Mouse (Mus musculus) heart, embryonic 11.5 days (tissue): ENCODE data around the gene Kcnb1. TPM values are rescaled to one million over a fixed set of nuclear protein-coding genes. Genes with fewer than 3 reads are reported as not detected.

Experiments used
- ATAC-seq: fragments of 200-750 bp; cut with Nextera tagmentation; replicated peaks from 2 replicates; pipeline ENCODE4 v1.8.0; 2017; ENCODE audit warnings: moderate library complexity; ENCODE audit not compliant: insufficient number of reproducible peaks, low FRiP score, low TSS enrichment
- H3K27ac ChIP-seq: fragments of 300-500 bp; sonication (generic); 2 replicates; pipeline ENCODE4 v1.5.1; 2014; ENCODE audit warnings: mild to moderate bottlenecking, low read depth, low read length
- H3K27me3 ChIP-seq: fragments of 300-500 bp; sonication (generic); 2 replicates; pipeline ENCODE4 v1.6.1; 2014; ENCODE audit warnings: mild to moderate bottlenecking, low read length, mixed read lengths; ENCODE audit not compliant: control insufficient read depth, insufficient read depth
- H3K36me3 ChIP-seq: fragments of 300-500 bp; sonication (generic); 2 replicates; pipeline ENCODE4 v1.6.1; 2014; ENCODE audit warnings: mild to moderate bottlenecking, low read length, moderate library complexity, mixed read lengths; ENCODE audit not compliant: control insufficient read depth, insufficient read depth
- H3K4me1 ChIP-seq: fragments of 300-500 bp; sonication (generic); 2 replicates; pipeline ENCODE4 v1.6.1; 2014; ENCODE audit warnings: low read length; ENCODE audit not compliant: control insufficient read depth, insufficient read depth
- H3K4me2 ChIP-seq: fragments of 300-500 bp; sonication (generic); 2 replicates; pipeline ENCODE4 v1.6.1; 2014; ENCODE audit warnings: mild to moderate bottlenecking, moderate library complexity
- H3K4me3 ChIP-seq: fragments of 300-500 bp; sonication (generic); 2 replicates; pipeline ENCODE4 v1.5.1; 2014; ENCODE audit warnings: low read depth, low read length
- H3K9ac ChIP-seq: fragments of 300-500 bp; sonication (generic); 2 replicates; pipeline ENCODE4 v1.6.1; 2014; ENCODE audit warnings: mild to moderate bottlenecking, low read depth, low read length, moderate library complexity
- H3K9me3 ChIP-seq: fragments of 300-500 bp; sonication (generic); replicated peaks from 2 replicates; pipeline ENCODE4 v1.6.1; 2016; ENCODE audit warnings: low read length; ENCODE audit not compliant: control insufficient read depth
- WGBS: fragments of 180-500 bp; shearing (Covaris S2); extraction: QIAGEN DNeasy Blood & Tissue Kit; methylation state at CpG from one replicate; pipeline ENCODE4 v1.1.7; 2014; ENCODE audit not compliant: insufficient replicate concordance; 5-methylcytosine and 5-hydroxymethylcytosine counted together
- polyA plus RNA-seq: library from polyadenylated mRNA; unstranded; fragments of >200 nt; fragmentation: Nextera tagmentation; extraction: Ambion mirVana; gene quantifications from 2 replicates; pipeline ENCODE4 v1.2.1, GENCODE M21; 2014

Gene Kcnb1
- 0.10 and 0.16 TPM in 2 replicates for polyA plus RNA-seq

DNA sequence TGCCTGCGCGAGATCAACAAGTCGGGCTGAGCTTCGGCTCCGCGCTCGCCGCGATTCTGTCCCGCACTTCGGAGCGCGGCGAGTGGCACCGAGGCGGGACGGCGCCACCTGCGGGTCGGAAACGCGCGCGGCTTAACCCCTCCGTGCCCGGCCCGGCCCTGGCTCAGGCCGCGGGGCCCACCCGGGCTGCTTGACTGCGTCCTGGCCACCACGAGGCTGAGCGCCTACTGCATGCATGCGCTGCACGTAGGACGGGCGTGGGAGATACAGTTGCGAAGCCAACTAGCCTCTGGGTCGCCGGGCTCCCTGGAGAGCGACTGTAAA, at the start of gene Kcnb1:
Gene Kcnb1, minus strand, starts transcription at position 80 of the 324 bp plus-strand sequence.
- WGBS: under 1% methylated on average over 30 of the region's 41 CpGs
- peak; percentile 37; the same call in 1 of the 2 replicates for ATAC-seq
- Histone ChIP-seq H3K4me2 (peak within 1 kb of the TSS; percentile 96), H3K36me3 (no peaks in the 10 kb centered on the region), H3K27me3 (peaks cover 65% of the 10 kb centered on the region), H3K4me1 (peaks cover 13% of the 10 kb centered on the region), H3K9me3 (no peaks in the 10 kb centered on the region), H3K27ac (no peak within 1 kb of the TSS), H3K9ac (peak within 1 kb of the TSS; percentile 39; the same call in 1 of the 2 replicates), H3K4me3 (peak within 1 kb of the TSS; percentile 48)

DNA sequence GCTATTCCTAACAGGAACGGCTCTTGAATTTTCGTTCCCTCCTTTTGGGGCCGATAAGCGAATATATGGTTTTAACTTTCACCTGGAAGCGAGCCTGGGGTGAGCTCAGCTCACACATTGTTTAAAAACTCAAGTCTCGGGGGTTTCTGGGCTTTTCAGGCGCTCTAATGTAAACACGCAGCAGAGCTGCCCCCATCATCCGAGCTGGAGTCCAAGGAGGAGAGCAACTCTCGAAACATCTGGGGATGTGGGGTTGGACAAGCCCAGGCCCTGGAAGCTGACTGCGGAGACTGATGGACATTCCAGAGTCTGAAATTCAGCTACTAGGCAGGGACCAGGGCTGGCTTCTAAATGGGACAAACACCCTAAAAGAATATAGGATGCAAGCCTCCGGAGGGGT, 49.3 kb upstream of the Kcnb1 start:
- Histone ChIP-seq H3K4me3 (peak overlapping the region; percentile 55), H3K4me2 (peak overlapping the region; percentile 89), H3K9ac (peak overlapping the region; percentile 81), H3K27me3 (no peaks in the 10 kb centered on the region), H3K4me1 (peaks cover 17% of the 10 kb centered on the region; the same call in 1 of the 2 replicates), H3K27ac (no peak overlapping the region), H3K36me3 (no peaks in the 10 kb centered on the region), H3K9me3 (no peaks in the 10 kb centered on the region)
- ATAC-seq: no peak
- WGBS: 24% methylated on average over 12 of the region's 12 CpGs

DNA sequence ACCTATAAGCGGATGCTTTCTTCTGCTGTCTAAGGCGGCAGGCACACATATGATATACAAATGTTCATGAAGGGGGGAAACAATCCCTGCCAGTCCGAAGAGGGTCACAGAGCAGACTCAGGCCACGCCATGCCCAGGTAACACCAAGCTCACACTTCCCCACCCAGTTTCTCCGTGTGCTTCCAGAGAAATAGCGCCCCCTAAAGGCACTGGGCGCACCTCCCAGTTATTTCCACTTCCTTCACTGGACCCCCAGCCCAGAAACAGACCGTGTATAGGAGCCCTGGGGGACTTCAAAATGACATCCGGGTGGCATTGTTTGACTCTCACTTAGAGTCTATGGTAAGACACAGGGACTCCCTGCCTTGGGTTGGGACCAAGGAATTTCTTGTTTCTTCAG, 47.3 kb upstream of the Kcnb1 start:
- Histone ChIP-seq H3K4me2 (no peak overlapping the region), H3K4me1 (peaks cover 24% of the 10 kb centered on the region), H3K27ac (no peak overlapping the region), H3K9ac (no peak overlapping the region), H3K27me3 (no peaks in the 10 kb centered on the region), H3K36me3 (no peaks in the 10 kb centered on the region), H3K4me3 (no peak overlapping the region), H3K9me3 (no peaks in the 10 kb centered on the region)
- no peak for ATAC-seq
- 66% methylated on average over 9 of the region's 9 CpGs for WGBS

DNA sequence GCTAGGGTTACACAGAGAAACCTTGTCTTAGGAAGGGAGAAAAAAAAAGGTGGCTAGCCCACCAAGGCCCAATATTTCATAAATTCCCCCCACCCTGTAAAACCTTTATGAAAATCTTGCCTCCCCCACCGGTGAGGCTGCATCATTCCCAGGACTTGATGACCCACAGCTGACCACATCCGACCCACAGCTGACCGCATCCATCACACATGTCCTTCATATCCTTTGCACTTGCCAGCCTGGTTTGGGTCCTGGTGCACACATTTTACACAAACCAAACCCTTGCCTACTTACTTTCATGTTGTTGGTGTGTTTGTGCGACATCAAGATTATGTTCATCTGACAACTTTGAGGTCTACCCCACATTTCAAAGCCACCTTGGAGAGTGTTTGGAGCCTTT, 46.2 kb upstream of the Kcnb1 start:
- no peak for ATAC-seq
- no peak overlapping the region for H3K9ac ChIP-seq
- H3K27me3 ChIP-seq: no peaks in the 10 kb centered on the region
- H3K4me2 ChIP-seq: no peak overlapping the region
- H3K27ac ChIP-seq: peak overlapping the region; percentile 88
- 95% methylated on average over 4 of the region's 4 CpGs for WGBS
- no peaks in the 10 kb centered on the region for H3K36me3 ChIP-seq
- no peaks in the 10 kb centered on the region for H3K9me3 ChIP-seq
- no peak overlapping the region for H3K4me3 ChIP-seq
- H3K4me1 ChIP-seq: peaks cover 31% of the 10 kb centered on the region

DNA sequence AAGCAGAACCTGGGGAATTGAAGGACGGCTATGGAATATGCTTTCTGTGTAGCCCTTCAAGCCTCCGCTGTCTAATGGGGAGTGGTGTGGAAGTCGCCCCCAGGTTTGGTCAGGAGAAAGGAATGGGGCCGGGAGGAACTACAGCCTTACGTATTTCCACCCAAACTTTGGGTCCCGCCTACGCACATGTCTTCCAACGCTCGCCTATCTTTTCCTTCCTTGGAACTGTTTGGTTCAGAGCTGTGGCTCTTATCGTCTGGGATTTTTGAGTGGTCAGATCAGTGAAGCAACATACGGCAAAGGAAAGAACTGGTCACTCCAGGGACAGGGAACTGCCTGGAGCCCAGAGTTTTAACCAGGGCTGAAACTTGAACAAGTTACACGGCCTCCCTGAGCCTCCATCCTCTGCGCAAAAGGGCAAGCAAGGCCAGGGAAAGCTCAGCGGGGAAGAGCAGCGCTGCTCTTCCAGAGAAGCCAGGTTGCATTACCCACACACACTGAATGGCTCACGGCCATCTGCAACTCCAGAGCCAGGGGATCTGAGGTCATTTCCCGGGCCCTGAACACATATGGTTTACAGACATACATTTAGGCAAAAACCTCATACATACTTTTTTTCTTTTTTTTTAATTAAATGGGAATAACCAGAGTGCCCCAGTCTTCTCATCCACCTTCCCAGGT, 45.5 kb upstream of the Kcnb1 start:
- H3K27me3 ChIP-seq: no peaks in the 10 kb centered on the region
- no peak overlapping the region for H3K4me3 ChIP-seq
- H3K27ac ChIP-seq: peak overlapping the region; percentile 88
- H3K4me1 ChIP-seq: peaks cover 29% of the 10 kb centered on the region
- H3K4me2 ChIP-seq: peak overlapping the region; percentile 35; the same call in 1 of the 2 replicates
- no peaks in the 10 kb centered on the region for H3K9me3 ChIP-seq
- H3K36me3 ChIP-seq: no peaks in the 10 kb centered on the region
- no peak for ATAC-seq
- WGBS: 42% methylated on average over 17 of the region's 17 CpGs
- no peak overlapping the region for H3K9ac ChIP-seq

DNA sequence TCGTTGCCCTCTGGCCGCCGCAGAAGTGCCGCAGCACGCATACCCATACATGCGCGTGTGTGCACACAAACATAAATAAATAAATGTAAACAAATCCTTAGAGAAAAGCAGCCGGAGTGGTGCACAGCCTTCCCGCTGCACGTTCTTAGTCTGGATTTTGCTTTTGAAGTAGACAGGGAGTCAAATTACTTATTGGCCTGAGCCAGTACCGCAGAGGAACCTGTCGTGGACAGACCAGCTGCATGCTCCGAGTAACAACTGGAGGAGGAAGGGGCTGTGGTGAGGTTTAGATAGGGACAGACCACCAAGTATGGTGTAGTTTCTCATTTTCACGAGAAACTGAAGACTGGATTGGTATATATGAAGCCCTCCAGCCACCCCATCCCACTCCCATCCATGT, 43.8 kb upstream of the Kcnb1 start:
- H3K4me2 ChIP-seq: no peak overlapping the region
- no peak overlapping the region for H3K4me3 ChIP-seq
- peaks cover 30% of the 10 kb centered on the region for H3K4me1 ChIP-seq
- no peak overlapping the region for H3K27ac ChIP-seq
- no peaks in the 10 kb centered on the region for H3K9me3 ChIP-seq
- H3K27me3 ChIP-seq: no peaks in the 10 kb centered on the region
- 61% methylated on average over 14 of the region's 14 CpGs for WGBS
- H3K36me3 ChIP-seq: no peaks in the 10 kb centered on the region
- ATAC-seq: no peak
- H3K9ac ChIP-seq: no peak overlapping the region

DNA sequence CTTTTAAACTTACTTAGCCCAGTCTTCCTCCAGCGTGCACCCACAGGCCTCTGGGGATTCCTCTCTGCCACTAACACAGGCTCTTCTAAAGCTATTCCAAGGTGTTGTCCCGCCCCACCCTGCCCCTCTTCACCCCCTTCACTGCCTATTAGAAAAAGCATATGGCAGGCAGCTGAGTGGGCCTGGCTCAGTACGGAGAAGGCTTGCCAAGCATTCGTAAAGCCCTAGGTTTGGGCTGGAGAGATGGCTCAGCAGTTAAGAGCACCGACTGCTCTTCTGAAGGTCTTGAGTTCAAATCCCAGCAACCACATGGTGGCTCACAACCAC, 43.0 kb upstream of the Kcnb1 start:
- no peak overlapping the region for H3K27ac ChIP-seq
- WGBS: 70% methylated on average over 5 of the region's 5 CpGs
- H3K27me3 ChIP-seq: no peaks in the 10 kb centered on the region
- H3K4me2 ChIP-seq: no peak overlapping the region
- H3K4me1 ChIP-seq: peaks cover 28% of the 10 kb centered on the region
- H3K9ac ChIP-seq: no peak overlapping the region
- H3K36me3 ChIP-seq: no peaks in the 10 kb centered on the region
- ATAC-seq: no peak
- no peak overlapping the region for H3K4me3 ChIP-seq
- H3K9me3 ChIP-seq: no peaks in the 10 kb centered on the region

DNA sequence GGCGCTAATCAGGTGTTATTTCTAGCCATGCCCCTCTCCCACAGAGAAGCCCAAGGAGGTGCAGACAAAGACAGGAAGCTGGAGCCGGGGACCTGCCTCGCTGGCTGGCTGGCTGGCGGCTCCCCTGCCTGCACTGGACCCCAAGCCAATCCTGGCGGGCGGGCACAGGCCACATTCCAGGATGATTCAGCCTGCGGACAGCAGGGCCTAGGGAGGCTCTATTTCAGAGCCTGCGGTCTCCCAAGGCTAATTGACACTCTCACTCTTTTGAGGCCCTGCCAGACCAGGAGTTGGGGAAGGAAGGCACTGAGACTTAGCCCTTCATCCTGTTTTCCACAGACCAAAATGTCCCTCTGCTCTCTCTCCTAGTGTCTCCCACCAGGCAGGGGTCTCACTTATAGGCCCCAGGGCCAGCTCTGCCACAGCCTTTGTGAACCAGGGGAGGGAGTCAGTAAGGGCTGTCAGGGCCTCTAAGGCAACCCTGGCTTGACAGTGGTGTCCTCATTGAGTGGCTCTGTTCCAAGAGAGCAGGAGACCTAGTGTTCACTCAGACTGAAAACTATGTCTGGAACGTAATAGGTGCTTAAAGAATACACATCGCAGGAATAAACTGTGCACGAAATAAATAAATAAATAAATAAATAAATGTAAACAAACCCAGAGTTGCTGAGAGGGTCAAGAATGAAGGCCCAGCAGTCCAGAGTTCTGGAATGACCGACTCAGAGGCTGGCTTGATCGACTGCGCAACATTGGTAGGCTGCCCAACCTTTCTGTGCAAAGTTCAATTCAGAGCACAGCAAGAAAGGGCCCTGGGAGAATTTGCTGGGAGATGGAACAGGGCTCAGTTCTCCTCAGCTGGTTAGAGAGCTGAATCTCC, 42.4 kb upstream of the Kcnb1 start:
- peak overlapping the region; percentile 60; the same call in 1 of the 2 replicates for H3K9ac ChIP-seq
- 44% methylated on average over 14 of the region's 14 CpGs for WGBS
- peaks cover 28% of the 10 kb centered on the region for H3K4me1 ChIP-seq
- no peak overlapping the region for H3K4me2 ChIP-seq
- no peak overlapping the region for H3K4me3 ChIP-seq
- ATAC-seq: peak; percentile 60; the same call in 1 of the 2 replicates
- no peaks in the 10 kb centered on the region for H3K9me3 ChIP-seq
- no peaks in the 10 kb centered on the region for H3K36me3 ChIP-seq
- H3K27me3 ChIP-seq: no peaks in the 10 kb centered on the region
- peak overlapping the region; percentile 68 for H3K27ac ChIP-seq
